Mouse (Mus musculus) cerebellum, adult 11 months (tissue): ENCODE data around the gene Pde10a.

Experiments used
- DNase-seq: peaks from one replicate; pipeline ENCODE4 v3.0.0; 2022

Pde10a gene

GRCm38 (mm10) chr17:8977271-8977670 is 452.1 kb downstream of the Pde10a start:
- no peak for DNase-seq

DNA sequence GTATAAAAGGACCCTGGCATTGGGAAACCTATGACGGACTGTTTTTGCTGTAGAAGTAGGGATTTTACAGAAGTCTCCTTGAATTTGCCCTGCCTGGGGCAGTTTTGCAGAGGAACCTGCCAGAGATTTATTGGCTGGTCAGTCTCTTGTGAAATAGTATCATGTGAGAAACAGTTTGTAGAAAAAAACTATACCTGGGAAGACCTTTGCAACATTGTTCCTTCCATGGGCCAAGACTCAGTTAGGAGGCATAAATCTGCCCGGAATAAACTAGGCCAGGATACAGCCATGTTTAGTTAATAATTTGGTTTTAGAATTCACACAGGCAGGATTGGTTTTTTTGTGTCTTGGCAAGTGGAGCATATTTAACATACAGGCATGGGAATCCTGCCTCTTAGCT is 458.4 kb downstream of the Pde10a start:
- DNase-seq, result no peak

GRCm38 (mm10) chr17:8985714-8986113 is 460.5 kb downstream of the Pde10a start:
- DNase-seq, result peak; percentile 49

- no peak for DNase-seq
These were observed 461.4 kb downstream of the Pde10a start for GRCm38 (mm10) chr17:8986551-8986950.

GRCm38 (mm10) chr17:8987369-8987768 is 462.2 kb downstream of the Pde10a start:
- DNase-seq, result no peak

GRCm38 (mm10) chr17:8988119-8988807 is 463.1 kb downstream of the Pde10a start, which contains the start of gene 1700010I14Rik:
1700010I14Rik (plus strand) TSS chr17:8988333.
- DNase-seq, result peak; percentile 41

- DNase-seq, result no peak
These were observed 466.0 kb downstream of the Pde10a start for GRCm38 (mm10) chr17:8991160-8991559.

DNA sequence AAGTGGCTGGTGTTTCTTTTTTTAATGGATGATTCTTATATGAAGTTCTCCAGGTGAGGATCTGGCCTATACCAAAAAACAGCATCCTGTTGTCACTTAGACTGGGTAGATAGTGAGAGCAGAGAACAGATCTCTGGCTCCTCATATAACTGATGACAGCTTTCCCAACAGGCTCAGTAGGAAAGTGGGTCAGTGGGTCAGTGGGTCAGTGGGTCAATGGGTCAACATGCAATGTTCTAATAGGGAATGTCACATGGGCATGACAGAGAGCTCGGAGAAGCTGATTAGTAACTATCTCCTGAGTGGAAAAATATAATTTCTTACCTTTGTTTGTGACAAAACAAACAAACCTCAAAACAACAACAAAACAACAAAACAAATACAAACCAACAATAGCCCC is 470.2 kb downstream of the Pde10a start:
- DNase-seq, result no peak

DNA sequence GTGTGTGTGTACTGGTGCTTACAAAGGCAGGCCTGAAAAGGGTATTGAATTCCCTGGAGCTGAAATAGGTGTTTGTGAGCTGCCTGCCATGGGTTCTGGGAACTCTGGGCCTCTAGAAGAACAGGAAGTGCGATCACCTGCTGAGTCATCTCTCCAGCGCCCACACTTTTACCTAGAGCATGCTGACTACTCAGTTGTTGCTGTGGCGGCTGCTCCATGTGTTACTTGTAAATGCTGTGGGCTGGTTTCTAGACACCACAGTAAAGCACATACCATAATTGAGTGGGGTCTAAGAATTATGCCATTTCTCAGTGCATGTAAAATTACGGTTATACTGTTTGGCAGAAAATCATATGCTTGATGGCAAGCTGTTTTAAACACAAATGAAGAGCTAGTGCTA is 477.3 kb downstream of the Pde10a start:
- DNase-seq, result no peak

DNA sequence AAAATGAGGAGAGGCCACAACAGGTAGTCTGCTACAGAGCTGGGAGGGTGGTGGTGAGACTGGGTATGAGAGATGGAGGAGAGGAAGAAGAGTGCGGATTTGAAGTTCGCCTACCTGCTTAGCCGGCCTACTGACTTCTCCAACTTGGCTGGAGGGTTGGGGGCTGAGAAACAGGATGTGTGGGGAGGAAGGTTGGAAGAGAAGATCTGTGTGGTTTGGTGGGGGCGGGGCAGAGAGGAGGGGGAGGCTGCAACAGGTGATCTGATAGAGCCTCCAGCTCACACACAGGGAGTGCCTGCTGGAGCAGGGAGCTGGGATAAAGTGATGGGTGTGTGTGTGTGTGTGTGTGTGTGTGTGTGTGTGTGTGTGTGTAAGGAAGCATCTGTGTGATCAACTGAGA is 479.3 kb downstream of the Pde10a start:
- DNase-seq, result no peak

DNA sequence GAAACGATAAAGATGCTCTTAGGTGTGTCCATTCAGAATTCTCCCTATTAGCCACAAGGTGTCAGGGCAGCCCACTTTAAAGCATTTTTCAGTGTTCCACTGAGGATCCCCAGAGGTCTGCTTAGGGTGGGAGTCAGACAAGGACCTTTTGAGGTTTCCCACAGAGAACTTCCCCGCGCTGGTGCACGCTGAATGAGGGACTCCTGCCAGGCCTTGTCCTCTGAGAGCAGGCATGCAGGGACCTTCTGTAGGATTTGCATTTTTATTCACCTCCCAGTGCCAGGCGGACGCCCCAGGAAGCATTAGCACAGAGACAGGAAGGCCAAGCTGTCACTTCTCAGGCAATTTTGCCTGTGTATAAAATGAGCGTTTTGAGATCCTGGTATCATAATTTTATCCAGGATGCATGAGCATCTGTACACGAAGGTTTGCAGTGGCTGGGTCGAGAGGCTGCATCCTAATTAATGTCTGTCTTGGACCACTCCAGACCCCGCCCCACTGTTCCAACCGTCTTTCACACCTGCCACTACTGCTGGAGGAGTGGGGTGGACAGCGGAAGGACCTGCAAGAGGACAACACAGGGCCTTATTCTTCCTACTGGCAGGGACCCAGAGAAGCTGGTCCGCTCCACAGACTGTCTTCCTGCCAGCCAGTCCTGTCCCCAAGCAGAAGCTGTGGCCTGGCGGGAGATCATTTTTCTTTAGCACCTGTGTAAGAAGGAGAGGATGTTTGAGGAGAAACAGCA is 498.2 kb downstream of the Pde10a start:
- peak; percentile 56 for DNase-seq

- DNase-seq, result no peak
These were observed 505.0 kb downstream of the Pde10a start for GRCm38 (mm10) chr17:9030181-9030580.

DNA sequence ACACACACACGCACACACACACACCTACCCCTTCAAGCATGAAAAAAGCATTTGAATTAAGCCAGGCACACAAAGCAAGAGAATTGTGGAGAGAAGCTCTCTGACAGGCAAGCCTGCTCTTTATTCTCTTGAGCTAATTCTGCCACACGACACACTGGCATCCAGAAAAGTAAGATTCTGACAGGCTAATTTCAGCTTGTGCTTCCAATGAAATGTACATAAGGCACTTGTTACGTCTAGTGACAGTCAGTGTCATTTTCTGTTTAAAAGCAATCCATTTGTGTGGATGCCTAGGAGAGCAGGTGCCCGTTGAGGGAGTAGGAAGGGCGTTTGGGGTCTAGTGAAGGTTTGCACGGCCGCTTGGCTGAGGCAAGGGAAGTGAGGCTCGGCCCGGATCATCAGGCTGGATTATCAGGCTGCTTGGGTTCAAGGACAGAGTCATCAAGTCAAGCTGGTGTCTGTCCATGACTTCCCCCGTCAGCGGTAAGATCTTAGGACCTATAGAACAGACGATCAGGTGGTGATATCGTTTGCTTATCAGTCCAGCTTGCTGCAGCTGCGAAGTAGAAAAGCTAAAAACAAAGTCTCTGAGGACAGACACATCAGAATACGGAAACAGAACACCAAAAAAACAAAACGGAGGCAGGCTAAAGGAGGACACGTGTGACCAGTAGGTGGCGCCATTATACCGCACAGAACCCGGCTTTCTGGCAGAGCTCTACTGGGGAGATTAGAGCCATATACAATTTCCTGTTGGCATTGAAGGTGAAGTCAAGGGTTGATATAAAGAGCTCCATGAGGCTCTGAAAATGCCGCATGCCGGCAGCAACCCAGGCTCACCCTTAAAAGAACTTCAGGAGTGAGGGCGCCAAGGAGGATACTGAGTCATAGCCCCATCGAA is 506.3 kb downstream of the Pde10a start:
- peak; percentile 89 for DNase-seq

DNA sequence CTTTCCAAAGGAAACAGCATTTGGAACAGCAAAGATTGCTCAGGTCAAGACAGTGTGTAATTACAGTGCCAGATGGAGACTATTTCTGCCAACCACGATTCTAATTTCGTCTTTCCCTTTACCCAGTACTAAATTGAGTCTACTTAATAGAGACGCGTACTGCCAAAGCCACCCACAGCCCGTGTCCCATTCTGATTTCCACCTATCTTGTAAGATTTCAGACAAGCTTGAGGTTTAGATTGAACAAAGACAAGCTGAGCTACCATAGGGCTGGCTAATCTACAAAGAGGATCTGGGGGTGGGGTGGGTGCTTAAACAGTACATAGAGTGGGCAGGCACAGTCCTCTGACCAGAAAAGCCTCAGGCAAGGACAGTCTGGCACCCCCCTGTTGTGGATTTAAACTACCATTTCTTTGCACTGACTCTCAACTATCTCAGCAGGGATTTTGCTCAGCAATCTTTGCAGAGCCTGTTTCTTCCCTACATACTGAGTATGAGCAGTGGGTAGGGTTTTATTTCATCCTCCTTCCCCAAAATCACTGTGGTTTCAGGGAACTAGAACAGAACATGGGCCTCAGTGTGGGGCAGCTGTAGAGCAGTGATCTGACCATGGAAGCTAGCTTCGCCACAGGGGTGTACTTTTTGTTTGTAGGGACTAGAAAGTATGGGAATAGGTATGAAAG is 507.3 kb downstream of the Pde10a start:
- peak; percentile 65 for DNase-seq

DNA sequence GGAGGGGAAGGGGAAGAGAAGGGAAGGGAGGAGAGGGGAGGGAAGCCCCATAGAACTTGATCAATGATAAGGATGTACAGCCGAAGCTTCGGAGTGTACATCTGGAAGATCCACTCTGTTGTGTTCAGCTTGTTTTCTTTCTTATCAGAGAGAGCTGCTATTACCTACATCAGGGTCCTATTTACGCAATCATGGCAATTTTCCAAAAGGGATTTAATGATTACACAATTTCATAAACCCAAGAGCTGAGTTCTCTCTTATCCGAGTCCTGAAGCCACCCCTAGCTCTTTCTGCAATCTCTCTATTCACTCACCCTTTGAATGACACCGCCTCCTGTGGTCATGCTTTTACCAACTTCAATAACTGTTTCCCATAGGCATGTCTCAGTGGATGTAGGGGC is 508.3 kb downstream of the Pde10a start:
- DNase-seq, result no peak

DNA sequence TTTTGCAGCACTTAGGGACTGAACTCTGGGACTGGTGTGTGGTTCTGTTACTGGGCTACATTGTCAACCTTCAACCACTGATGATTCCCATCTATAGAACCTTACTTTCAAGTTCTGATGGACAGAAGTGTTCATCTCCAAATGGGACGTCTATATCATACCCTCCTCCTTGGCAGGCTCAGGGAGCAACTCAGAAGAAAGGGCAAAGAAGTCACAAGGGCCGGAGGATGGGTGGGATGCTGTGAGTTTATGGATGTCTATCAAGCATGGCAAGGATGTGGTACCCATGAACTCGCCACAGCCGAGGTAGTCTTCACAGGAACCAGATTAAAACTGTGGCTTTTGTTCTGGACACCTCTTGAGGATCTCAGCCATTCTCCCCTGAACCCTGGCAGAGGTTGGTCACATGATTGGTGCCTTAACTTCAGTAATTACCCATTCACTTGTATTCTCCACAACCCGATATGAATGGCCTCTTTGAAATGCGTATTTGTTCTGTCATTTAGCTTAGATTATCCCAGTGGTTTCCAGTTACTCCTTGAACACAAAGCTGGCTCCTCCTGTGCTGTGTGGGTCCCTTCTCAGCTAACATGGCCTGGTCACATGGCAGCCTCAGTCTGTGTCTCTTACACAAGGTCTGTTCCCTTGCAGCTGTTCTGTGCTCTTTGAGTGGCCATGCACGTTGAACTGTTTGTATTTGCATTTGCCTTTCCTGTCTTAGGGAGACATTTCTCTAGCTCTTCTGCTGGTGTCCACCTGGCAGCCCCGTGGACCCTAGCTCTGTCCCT is 510.6 kb downstream of the Pde10a start:
- DNase-seq, result no peak
